Mouse (Mus musculus) CH12.LX (cell line): ENCODE data around the gene Wdcp. TPM values are rescaled to one million over a fixed set of nuclear protein-coding genes. Genes with fewer than 3 reads are reported as not detected.

Source experiments
- DNase-seq: peaks from one replicate; pipeline ENCODE4 v3.0.0-alpha.2; 2013; ENCODE audit errors: extremely low read depth
- H3K27ac ChIP-seq: 2 replicates; pipeline ENCODE4 v1.5.1; 2012; ENCODE audit warnings: low read depth, mild to moderate bottlenecking, control low read depth, moderate library complexity; ENCODE audit not compliant: insufficient read depth
- H3K27me3 ChIP-seq: replicated peaks from 2 replicates; pipeline ENCODE3; 2012; ENCODE audit warnings: inconsistent platforms
- H3K36me3 ChIP-seq, 2 experiments: replicated peaks in 1 of 2; 2 replicates each; pipeline versions ENCODE3 to v1.6.1; 2012; ENCODE audit warnings: inconsistent platforms in 1 of 2, low read length in 1 of 2, mild to moderate bottlenecking in 1 of 2, mixed read lengths in 1 of 2, moderate library complexity in 1 of 2; ENCODE audit not compliant: control insufficient read depth in 1 of 2, insufficient read depth in 1 of 2
- H3K4me1 ChIP-seq, 2 experiments: 2 replicates each; pipeline ENCODE4 v1.6.1; 2012; ENCODE audit warnings: inconsistent platforms in 1 of 2, moderate library complexity in 1 of 2; ENCODE audit not compliant: insufficient read depth in 2 of 2, control insufficient read depth in 1 of 2
- H3K4me2 ChIP-seq: 2 replicates; pipeline ENCODE4 v1.6.1; 2012; ENCODE audit warnings: low read depth, mild to moderate bottlenecking, control low read depth; ENCODE audit not compliant: poor library complexity, insufficient read depth, severe bottlenecking
- H3K4me3 ChIP-seq, 3 experiments: fragments of 150-350 bp in 1 of 3; sonication (generic) in 1 of 3; replicated peaks in 1 of 3; 2 replicates each; pipeline versions ENCODE3 to v1.5.1; 2011 to 2012; ENCODE audit warnings: low read depth in 2 of 3, low read length in 2 of 3, mild to moderate bottlenecking in 2 of 3, moderate library complexity in 2 of 3, control low read depth in 1 of 3, improper control_type of control experiment in 1 of 3, inconsistent platforms in 1 of 3, mixed read lengths in 1 of 3; ENCODE audit not compliant: poor library complexity in 1 of 3
- H3K79me2 ChIP-seq: replicated peaks from 2 replicates; pipeline ENCODE4 v1.6.1; 2012; ENCODE audit warnings: mild to moderate bottlenecking, moderate library complexity; ENCODE audit not compliant: control insufficient read depth, poor library complexity, insufficient read depth, severe bottlenecking; ENCODE audit errors: extremely low read depth
- H3K9ac ChIP-seq: 2 replicates; pipeline ENCODE4 v1.6.1; 2012; ENCODE audit warnings: low read depth, mild to moderate bottlenecking, control low read depth, moderate library complexity; ENCODE audit not compliant: insufficient read depth
- H3K9me3 ChIP-seq: replicated peaks from 2 replicates; pipeline ENCODE3; 2012; ENCODE audit warnings: low read length, inconsistent platforms, mixed read lengths
- CTCF ChIP-seq, 2 experiments: IDR thresholded peaks in 1 of 2; conservative IDR thresholded peaks in 1 of 2; 2 replicates each; pipeline ENCODE4 v1.5.1; 2011 to 2012; ENCODE audit warnings: low read depth in 2 of 2, low read length in 2 of 2, improper control_type of control experiment in 1 of 2, inconsistent platforms in 1 of 2, mild to moderate bottlenecking in 1 of 2, moderate library complexity in 1 of 2
- E2F4 ChIP-seq: IDR thresholded peaks from 2 replicates; pipeline ENCODE4 v1.6.1; 2011; ENCODE audit warnings: low read depth, low read length, improper control_type of control experiment; ENCODE audit not compliant: insufficient replicate concordance
- ELF1 ChIP-seq: IDR thresholded peaks from 2 replicates; pipeline ENCODE4 v1.6.1; 2014; ENCODE audit warnings: low read depth, mild to moderate bottlenecking, inconsistent platforms, low read length, improper control_type of control experiment
- EP300 ChIP-seq: IDR thresholded peaks from 2 replicates; pipeline ENCODE4 v1.6.1; 2011; ENCODE audit warnings: low read length, improper control_type of control experiment
- ETS1 ChIP-seq: conservative IDR thresholded peaks from 2 replicates; pipeline ENCODE4 v1.6.1; 2012; ENCODE audit warnings: low read depth, mild to moderate bottlenecking, inconsistent platforms, low read length, improper control_type of control experiment, moderate library complexity
- HCFC1 ChIP-seq: IDR thresholded peaks from 2 replicates; pipeline ENCODE4 v1.6.1; 2012; ENCODE audit warnings: low read depth, mild to moderate bottlenecking, inconsistent platforms, low read length, improper control_type of control experiment
- IRF4 ChIP-seq: IDR thresholded peaks from 2 replicates; pipeline ENCODE4 v1.6.1; 2014; ENCODE audit warnings: low read depth, mild to moderate bottlenecking, inconsistent platforms, low read length, improper control_type of control experiment
- JUN ChIP-seq: IDR thresholded peaks from 2 replicates; pipeline ENCODE4 v1.6.1; 2011; ENCODE audit warnings: low read depth, mild to moderate bottlenecking, low read length, improper control_type of control experiment, moderate library complexity; ENCODE audit not compliant: insufficient read depth
- MAFK ChIP-seq: IDR thresholded peaks from 2 replicates; pipeline ENCODE4 v1.6.1; 2011; ENCODE audit warnings: low read length, improper control_type of control experiment; ENCODE audit not compliant: insufficient replicate concordance
- MAX ChIP-seq: IDR thresholded peaks from 2 replicates; pipeline ENCODE4 v1.6.1; 2011; ENCODE audit warnings: low read length, improper control_type of control experiment
- MYC ChIP-seq: IDR thresholded peaks from 2 replicates; pipeline ENCODE4 v1.6.1; 2011; ENCODE audit warnings: low read depth, mild to moderate bottlenecking, improper control_type of control experiment, low read length
- RCOR1 ChIP-seq: conservative IDR thresholded peaks from 2 replicates; pipeline ENCODE4 v1.6.1; 2012; ENCODE audit warnings: low read depth, mild to moderate bottlenecking, inconsistent platforms, low read length, improper control_type of control experiment
- SIN3A ChIP-seq: IDR thresholded peaks from 2 replicates; pipeline ENCODE4 v1.6.1; 2012; ENCODE audit warnings: low read length, improper control_type of control experiment, inconsistent platforms
- SMC3 ChIP-seq: IDR thresholded peaks from 2 replicates; pipeline ENCODE4 v1.6.1; 2011; ENCODE audit warnings: low read depth, low read length, improper control_type of control experiment
- TBP ChIP-seq: conservative IDR thresholded peaks from 2 replicates; pipeline ENCODE4 v1.6.1; 2011; ENCODE audit warnings: low read depth, low read length, improper control_type of control experiment
- UBTF ChIP-seq: IDR thresholded peaks from 2 replicates; pipeline ENCODE4 v1.6.1; 2012; ENCODE audit warnings: low read depth, mild to moderate bottlenecking, inconsistent platforms, low read length, improper control_type of control experiment, moderate library complexity
- USF1 ChIP-seq: IDR thresholded peaks from 2 replicates; pipeline ENCODE4 v1.6.1; 2014; ENCODE audit warnings: low read depth, mild to moderate bottlenecking, inconsistent platforms, low read length, improper control_type of control experiment
- USF2 ChIP-seq: conservative IDR thresholded peaks from 2 replicates; pipeline ENCODE4 v1.6.1; 2011; ENCODE audit warnings: low read depth, low read length, improper control_type of control experiment
- ZKSCAN1 ChIP-seq: IDR thresholded peaks from 2 replicates; pipeline ENCODE4 v1.6.1; 2012; ENCODE audit warnings: low read depth, inconsistent platforms, low read length, improper control_type of control experiment, borderline replicate concordance
- ZMIZ1 ChIP-seq: IDR thresholded peaks from 2 replicates; pipeline ENCODE4 v1.6.1; 2012; ENCODE audit warnings: low read depth, mild to moderate bottlenecking, inconsistent platforms, low read length, improper control_type of control experiment
- ZNF384 ChIP-seq: IDR thresholded peaks from 2 replicates; pipeline ENCODE4 v1.6.1; 2012; ENCODE audit warnings: low read depth, low read length, improper control_type of control experiment, inconsistent platforms
- dilution Hi-C: fragments of 300-500 bp; cut with MboI; formaldehyde crosslinking; loops from 2 replicates; pipeline ENCODE4 v1.14.3; 2020; ENCODE audit warnings: low sequenced_read_pairs; ENCODE audit not compliant: extremely low pct_unique_long_range_greater_than_20kb, extremely low pct_ligation_motif_present
- in situ Hi-C: fragments of 300-500 bp; cut with MboI; formaldehyde crosslinking; loops from 3 replicates; pipeline ENCODE4 v1.14.3; 2019; ENCODE audit warnings: low sequenced_read_pairs, low pct_ligation_motif_present, low pct_unique_long_range_greater_than_20kb, mixed read lengths
- polyA plus RNA-seq: library from polyadenylated mRNA; unstranded; fragments of >175 nt; gene quantifications from 2 replicates; pipeline ENCODE4 v1.2.1, GENCODE M21; 2012; ENCODE audit warnings: low read depth; ENCODE audit not compliant: insufficient read length
- total RNA-seq, 2 experiments: library from RNA; depleted of rRNA; stranded (reverse); fragments of 300-350 nt in 1 of 2; fragments of >200 nt in 1 of 2; gene quantifications; 2 replicates each; pipeline ENCODE4 v1.2.3; 2012 to 2014

Gene Wdcp
- total and polyA plus RNA-seq, 3 experiments: 8.9 to 31.3 (median 18.9) TPM

- H3K4me2 ChIP-seq: no peak overlapping the region
- no peaks in the 10 kb centered on the region for H3K4me1 ChIP-seq
- H3K9ac ChIP-seq: no peak overlapping the region
- peak; percentile 33 for DNase-seq
- peaks cover 3% of the 10 kb centered on the region for H3K9me3 ChIP-seq
- dilution Hi-C loops: no loop called here
- no peak for TF ChIP-seq ZNF384
- TF ChIP-seq TBP: no peak
- no peak for TF ChIP-seq MAFK
- peak; percentile 20; the same call in 1 of the 2 replicates for TF ChIP-seq SMC3
- TF ChIP-seq CTCF (conservative IDR thresholded peaks at IDR 0.05 in 1 of 2, IDR thresholded peaks at IDR 0.05 in 1 of 2; ENCODE audit: low read depth in 2 of 2, low read length in 2 of 2): peak; percentile 37 to 45; a peak in 3 of 4 replicates
- no peak for TF ChIP-seq EP300
- no peak for TF ChIP-seq JUN
- no peak for TF ChIP-seq MAX
- in situ Hi-C loops: no loop called here
- no peak overlapping the region for H3K4me3 ChIP-seq
- peaks cover 28 to 61% of the 10 kb centered on the region in 2 experiments for H3K36me3 ChIP-seq
- H3K79me2 ChIP-seq: no peaks in the 10 kb centered on the region
- H3K27me3 ChIP-seq: no peaks in the 10 kb centered on the region
- no peak overlapping the region for H3K27ac ChIP-seq
Measured at GRCm38 (mm10) chr12:4856160-4856559, 13.1 kb downstream of the Wdcp start.

GRCm38 (mm10) chr12:4856834-4857233, 13.7 kb downstream of the Wdcp start:
- no peaks in the 10 kb centered on the region for H3K4me1 ChIP-seq
- H3K79me2 ChIP-seq: no peaks in the 10 kb centered on the region
- TF ChIP-seq SMC3: no peak
- TF ChIP-seq CTCF (conservative IDR thresholded peaks at IDR 0.05 in 1 of 2, IDR thresholded peaks at IDR 0.05 in 1 of 2; ENCODE audit: low read depth in 2 of 2, low read length in 2 of 2): peak; percentile 9 to 44; a peak in 1 of 4 replicates
- dilution Hi-C loops: no loop called here
- no peak overlapping the region for H3K9ac ChIP-seq
- no peak overlapping the region for H3K27ac ChIP-seq
- H3K27me3 ChIP-seq: no peaks in the 10 kb centered on the region
- H3K36me3 ChIP-seq: peaks cover 26 to 57% of the 10 kb centered on the region in 2 experiments
- in situ Hi-C loops: no loop called here
- H3K4me2 ChIP-seq: no peak overlapping the region
- no peak overlapping the region for H3K4me3 ChIP-seq
- no peak for DNase-seq
- peaks cover 3% of the 10 kb centered on the region for H3K9me3 ChIP-seq

GRCm38 (mm10) chr12:4859241-4859914, 16.3 kb downstream of the Wdcp start:
- dilution Hi-C loops: no loop called here
- Histone ChIP-seq H3K36me3 (peaks cover 20 to 54% of the 10 kb centered on the region in 2 experiments), H3K27me3 (no peaks in the 10 kb centered on the region)
- TF ChIP-seq USF1 (no peak), SIN3A (no peak), UBTF (no peak), USF2 (no peak), E2F4 (no peak), ZKSCAN1 (no peak), IRF4 (no peak), EP300 (no peak), ZMIZ1 (no peak), ETS1 (no peak), MYC (no peak), RCOR1 (no peak), HCFC1 (no peak), ELF1 (no peak), MAX (no peak)
- TF ChIP-seq, all 38 proteins: peak for 0
- H3K4me2 ChIP-seq: no peak overlapping the region
- H3K27ac ChIP-seq: no peak overlapping the region
- peaks cover 2% of the 10 kb centered on the region for H3K9me3 ChIP-seq
- no peaks in the 10 kb centered on the region for H3K79me2 ChIP-seq
- no peak overlapping the region for H3K4me3 ChIP-seq
- no peak for DNase-seq
- no peaks in the 10 kb centered on the region for H3K4me1 ChIP-seq
- H3K9ac ChIP-seq: no peak overlapping the region
- in situ Hi-C loops: no loop called here
